Mouse (Mus musculus) erythroblast, embryonic 14.5 days (primary cell): ENCODE data around the gene 4931406P16Rik. TPM values are rescaled to one million over a fixed set of nuclear protein-coding genes. Genes with fewer than 3 reads are reported as not detected.

Experiments
- H3K27me3 ChIP-seq: 2 replicates; pipeline ENCODE4 v1.6.1; 2012; ENCODE audit warnings: inconsistent platforms; ENCODE audit not compliant: control insufficient read depth
- H3K36me3 ChIP-seq: 2 replicates; pipeline ENCODE4 v1.6.1; 2012; ENCODE audit warnings: mild to moderate bottlenecking, inconsistent platforms; ENCODE audit not compliant: control insufficient read depth
- H3K4me1 ChIP-seq: 2 replicates; pipeline ENCODE4 v1.6.1; 2012; ENCODE audit warnings: inconsistent platforms; ENCODE audit not compliant: control insufficient read depth
- H3K4me3 ChIP-seq: replicated peaks from 2 replicates; pipeline ENCODE3; 2012; ENCODE audit warnings: moderate library complexity, mild to moderate bottlenecking, inconsistent platforms
- H3K9me3 ChIP-seq: 2 replicates; pipeline ENCODE4 v1.6.1; 2012; ENCODE audit warnings: low read length, inconsistent platforms, mixed read lengths; ENCODE audit not compliant: control insufficient read depth
- GATA1 ChIP-seq: IDR thresholded peaks from 2 replicates; pipeline ENCODE4 v1.6.1; 2012; ENCODE audit warnings: low read length, inconsistent platforms, mixed read lengths
- TAL1 ChIP-seq: IDR thresholded peaks from 3 replicates; pipeline ENCODE4 v1.6.1; 2012; ENCODE audit warnings: low read length, inconsistent platforms, mixed read lengths
- polyA plus RNA-seq: library from polyadenylated mRNA; stranded (reverse); fragments of >175 nt; gene quantifications from 2 replicates; pipeline ENCODE4 v1.2.3, GENCODE M21; 2012

Gene 4931406P16Rik
- polyA plus RNA-seq, 1 experiment = 3.3 TPM

- H3K9me3 ChIP-seq = no peaks in the 10 kb centered on the region
- no peaks in the 10 kb centered on the region for H3K27me3 ChIP-seq
- peaks cover 47% of the 10 kb centered on the region for H3K36me3 ChIP-seq
- no peak overlapping the region for H3K4me3 ChIP-seq
- TF ChIP-seq GATA1 (no peak), TAL1 (no peak)
- H3K4me1 ChIP-seq = peaks cover 41% of the 10 kb centered on the region
These were observed 77.7 kb downstream of the 4931406P16Rik start for GRCm38 (mm10) chr7:34235602-34236001.

- TF ChIP-seq GATA1 (no peak), TAL1 (no peak)
- Histone ChIP-seq H3K4me3 (peak overlapping the region; percentile 76), H3K9me3 (no peaks in the 10 kb centered on the region), H3K4me1 (peaks cover 49% of the 10 kb centered on the region), H3K27me3 (no peaks in the 10 kb centered on the region), H3K36me3 (peaks cover 39% of the 10 kb centered on the region)
These were observed 78.5 kb downstream of the 4931406P16Rik start for GRCm38 (mm10) chr7:34234610-34235561.

DNA sequence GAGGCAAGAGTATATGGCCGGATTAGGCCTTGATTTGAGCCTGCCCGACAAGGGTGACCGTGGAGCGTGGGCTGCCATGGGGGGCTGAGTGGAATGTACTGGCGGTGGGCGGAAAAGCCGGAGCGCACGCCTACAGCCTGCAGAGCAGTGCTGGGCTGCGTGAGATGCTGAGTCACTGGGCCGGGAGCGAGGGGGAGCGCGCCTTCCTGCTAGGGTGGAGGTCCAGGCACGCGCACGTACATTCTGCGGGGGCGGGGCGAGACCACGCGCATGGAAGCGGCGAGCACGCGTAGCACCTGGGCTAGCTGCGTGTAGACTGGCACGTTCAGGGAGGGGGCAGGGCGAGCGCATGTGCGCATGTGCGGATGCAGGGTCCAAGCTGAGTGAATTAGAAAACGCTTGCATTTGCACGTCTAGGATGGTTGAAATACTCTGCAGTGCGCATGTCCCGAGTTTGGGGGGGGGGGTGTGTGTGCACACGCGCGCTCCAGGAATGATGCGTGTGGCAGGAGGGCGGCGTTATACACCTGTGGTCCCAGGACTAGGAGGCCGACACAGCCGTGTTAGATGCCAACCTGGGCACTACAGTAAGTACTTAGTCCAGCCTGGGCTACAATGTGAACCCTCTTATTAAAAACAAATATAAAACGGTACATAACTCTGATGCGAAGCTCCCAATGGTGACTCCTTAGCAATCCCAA, 79.3 kb downstream of the 4931406P16Rik start:
- peaks cover 57% of the 10 kb centered on the region for H3K4me1 ChIP-seq
- TF ChIP-seq TAL1 = no peak
- TF ChIP-seq GATA1 = no peak

DNA sequence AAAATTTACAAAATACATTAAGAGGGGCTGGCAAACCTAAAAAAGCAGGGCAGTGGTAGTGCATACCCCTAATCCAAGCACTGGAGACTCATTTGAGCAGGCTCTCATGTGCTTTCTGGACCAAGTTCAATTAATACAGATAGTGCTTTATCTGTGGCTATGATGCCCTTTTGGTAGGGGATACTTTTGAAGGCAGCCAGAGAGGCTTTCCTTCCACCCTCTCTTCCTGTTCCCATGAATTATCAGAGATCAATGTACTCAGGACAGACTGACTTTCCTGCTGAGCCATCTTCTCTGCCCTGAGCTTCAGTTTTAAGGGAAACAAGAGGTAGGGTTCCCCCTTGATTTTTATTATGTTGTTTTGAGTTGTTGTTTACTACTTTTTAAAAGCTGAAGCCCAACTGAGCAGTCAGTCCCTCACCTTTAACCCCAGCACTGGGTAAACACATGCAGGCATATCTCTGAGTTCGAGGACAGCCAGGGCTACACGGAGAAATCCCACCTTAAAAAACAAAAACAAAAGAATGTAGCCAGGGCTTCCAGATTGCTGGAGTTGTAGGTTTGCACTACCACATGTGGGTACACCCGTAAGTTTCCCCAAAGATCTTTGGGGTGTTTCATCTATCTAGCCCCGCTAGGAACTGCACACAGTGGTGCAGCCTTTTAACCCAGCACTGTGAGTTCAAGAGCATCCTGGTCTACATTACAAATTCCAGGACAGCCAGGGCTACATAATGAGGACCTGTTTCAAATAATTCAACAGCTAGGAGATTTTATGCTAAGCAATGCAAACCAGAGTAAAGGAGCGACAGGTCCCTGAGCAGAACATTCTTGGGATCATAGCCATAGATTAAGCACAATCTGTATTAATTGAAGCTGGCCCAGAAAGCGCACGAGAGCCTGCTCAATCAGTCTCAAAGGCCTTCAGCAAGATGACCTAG, 80.3 kb downstream of the 4931406P16Rik start:
- H3K4me3 ChIP-seq = peak overlapping the region; percentile 76
- H3K27me3 ChIP-seq = no peaks in the 10 kb centered on the region
- H3K4me1 ChIP-seq = peaks cover 66% of the 10 kb centered on the region
- TF ChIP-seq GATA1 = no peak
- no peak for TF ChIP-seq TAL1
- H3K36me3 ChIP-seq = peaks cover 21% of the 10 kb centered on the region
- H3K9me3 ChIP-seq = no peaks in the 10 kb centered on the region

More for the DNA sequence above, 79.3 kb downstream of the 4931406P16Rik start:
- Histone ChIP-seq H3K36me3 (peaks cover 31% of the 10 kb centered on the region), H3K9me3 (no peaks in the 10 kb centered on the region), H3K27me3 (no peaks in the 10 kb centered on the region), H3K4me3 (peak overlapping the region; percentile 76)

- Histone ChIP-seq H3K36me3 (peaks cover 29% of the 10 kb centered on the region), H3K4me3 (peak within 1 kb of the TSS; percentile 74), H3K4me1 (peaks cover 86% of the 10 kb centered on the region), H3K27me3 (no peaks in the 10 kb centered on the region), H3K9me3 (no peaks in the 10 kb centered on the region)
- TF ChIP-seq TAL1 (no peak), GATA1 (no peak)
These were observed 83.2 kb downstream of the 4931406P16Rik start, which contains the start of gene Gpi1 for GRCm38 (mm10) chr7:34230116-34230515. Gene Gpi1, minus strand, starts transcription at chr7:34230336.

DNA sequence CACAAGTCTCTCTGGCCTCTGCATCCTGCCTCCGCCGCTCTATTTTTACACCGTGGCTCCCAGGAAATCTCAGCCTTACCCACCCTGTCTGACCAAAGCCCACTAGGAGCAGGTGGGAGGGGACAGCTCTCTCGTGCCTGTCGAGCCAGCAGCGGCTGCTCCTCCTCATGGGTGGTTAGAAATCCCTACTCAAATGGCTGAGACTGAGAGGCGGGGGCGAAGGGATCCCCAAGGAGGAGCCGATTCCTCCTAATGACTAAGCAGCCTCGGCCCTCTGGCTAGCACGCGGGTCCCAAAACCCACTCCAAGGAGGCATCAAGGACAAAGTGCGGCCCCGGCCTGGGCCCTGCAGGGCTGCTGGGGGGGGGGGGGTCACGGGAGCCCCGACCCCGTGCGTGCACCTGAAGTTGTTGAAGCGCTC, 83.7 kb downstream of the 4931406P16Rik start:
- Histone ChIP-seq H3K4me1 (peaks cover 81% of the 10 kb centered on the region), H3K36me3 (peaks cover 33% of the 10 kb centered on the region), H3K4me3 (peak overlapping the region; percentile 74), H3K9me3 (no peaks in the 10 kb centered on the region), H3K27me3 (no peaks in the 10 kb centered on the region)
- TF ChIP-seq GATA1 = no peak
- TF ChIP-seq TAL1 = no peak

DNA sequence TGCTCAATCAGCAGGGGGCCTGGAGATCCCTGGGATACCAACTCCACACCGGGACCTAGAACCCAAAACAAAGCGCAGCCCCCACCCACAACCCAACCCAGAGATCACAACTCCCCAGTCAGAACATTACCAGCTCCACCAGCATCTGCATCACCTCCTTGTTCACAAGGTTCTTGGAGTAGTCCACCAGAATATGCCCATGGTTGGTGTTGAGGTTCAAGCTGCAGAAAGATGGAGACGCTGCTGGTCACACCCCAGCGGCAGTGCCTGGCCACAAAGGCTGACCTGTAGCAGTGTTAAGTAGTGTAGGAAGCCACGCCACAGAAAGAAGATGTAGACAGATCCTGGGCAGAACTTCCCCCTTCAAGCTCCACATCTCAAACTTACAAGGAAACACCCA, 84.2 kb downstream of the 4931406P16Rik start:
- peaks cover 76% of the 10 kb centered on the region for H3K4me1 ChIP-seq
- H3K27me3 ChIP-seq = no peaks in the 10 kb centered on the region
- H3K9me3 ChIP-seq = no peaks in the 10 kb centered on the region
- H3K4me3 ChIP-seq = peak overlapping the region; percentile 74
- peaks cover 36% of the 10 kb centered on the region for H3K36me3 ChIP-seq
- TF ChIP-seq TAL1 = no peak
- no peak for TF ChIP-seq GATA1

DNA sequence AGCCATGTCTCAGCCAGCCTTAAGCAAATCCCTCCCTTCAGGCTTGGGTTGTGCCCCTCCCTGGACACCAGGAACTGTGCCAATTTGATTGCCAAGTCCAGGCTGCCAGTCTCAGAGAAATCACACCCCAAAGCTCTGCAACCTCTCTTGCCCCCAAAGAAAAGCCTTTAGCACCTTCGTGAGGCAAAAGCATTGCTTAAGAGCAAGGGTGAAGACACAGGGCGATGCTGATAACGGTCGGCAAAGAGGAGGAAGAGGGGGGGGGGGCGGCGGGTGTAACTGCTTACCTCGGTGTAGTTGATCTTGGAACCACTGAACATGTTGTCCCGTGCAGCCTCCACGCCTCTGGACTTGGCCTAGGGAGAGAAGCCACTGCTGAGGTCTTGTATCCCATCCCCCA, 84.7 kb downstream of the 4931406P16Rik start:
- Histone ChIP-seq H3K36me3 (peaks cover 39% of the 10 kb centered on the region), H3K27me3 (no peaks in the 10 kb centered on the region), H3K4me1 (peaks cover 71% of the 10 kb centered on the region), H3K9me3 (no peaks in the 10 kb centered on the region), H3K4me3 (no peak overlapping the region)
- TF ChIP-seq TAL1 (no peak), GATA1 (no peak)

DNA sequence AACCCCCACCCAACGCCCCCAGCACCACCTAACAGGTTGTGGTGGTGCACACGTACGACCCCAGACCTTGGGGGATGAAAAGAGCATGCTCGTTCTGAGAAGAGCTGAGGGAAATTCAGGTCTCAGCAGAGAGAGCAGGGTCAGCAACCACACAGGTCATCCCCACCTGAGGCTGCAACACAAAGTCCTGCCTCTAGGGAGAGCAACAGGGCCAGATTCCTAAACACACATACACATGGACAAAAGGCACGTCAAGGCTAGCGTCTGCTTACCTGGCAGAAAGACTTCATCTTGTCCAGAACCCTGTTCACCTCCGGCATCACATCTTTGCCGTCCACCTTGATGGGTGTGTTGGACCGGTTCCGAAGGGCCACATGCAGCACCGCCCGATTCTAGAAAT, 86.5 kb downstream of the 4931406P16Rik start:
- 0 out of 2 replicates have a peak, but pooled peaks cover 7% of the 10 kb centered on the region for H3K9me3 ChIP-seq
- H3K36me3 ChIP-seq = peaks cover 55% of the 10 kb centered on the region
- no peak overlapping the region for H3K4me3 ChIP-seq
- H3K27me3 ChIP-seq = no peaks in the 10 kb centered on the region
- peaks cover 55% of the 10 kb centered on the region for H3K4me1 ChIP-seq
- TF ChIP-seq GATA1 (no peak), TAL1 (no peak)
